Mouse (Mus musculus): ENCODE measurements at regions not wholly inside any gene's neighbourhood (a gene's known extent, or its start where the extent isn't known, plus 50 kb on each side); places are given as distances from the start of the nearest gene placed in this dataset.

GRCm38 (mm10) chr4:54893288-54893687, 51.6 kb upstream of the Zfp462 start:
- TF ChIP-seq CTCF (IDR thresholded peaks at IDR 0.05; ENCODE audit: low read depth): no peak
- no peak for TF ChIP-seq EP300 (IDR thresholded peaks at IDR 0.05; ENCODE audit: low read depth)

All from liver, postnatal 0 days (tissue).